Mouse (Mus musculus): ENCODE data around the gene Treh. TPM values are rescaled to one million over a fixed set of nuclear protein-coding genes. Genes with fewer than 3 reads are reported as not detected.

Treh gene
- polyA plus RNA-seq, 1 experiment from 2014 or later = not detected

- Histone ChIP-seq H3K4me3 (ENCODE audit: low read depth, low read length) (no peak overlapping the region), H3K36me3 (ENCODE audit: control insufficient read depth, insufficient read depth, low read length) (peaks cover 3% of the 10 kb centered on the region; the same call in 1 of the 2 replicates), H3K27ac (ENCODE audit: low read depth, low read length) (no peak overlapping the region), H3K9ac (ENCODE audit: low read length) (no peak overlapping the region), H3K4me1 (replicated peaks; ENCODE audit: control insufficient read depth, insufficient read depth, low read length) (no peaks in the 10 kb centered on the region), H3K4me2 (ENCODE audit: low read depth, low read length, severe bottlenecking) (no peak overlapping the region), H3K27me3 (ENCODE audit: control insufficient read depth, insufficient read depth, low read length) (no peaks in the 10 kb centered on the region), H3K9me3 (ENCODE audit: control insufficient read depth, low read length) (no peaks in the 10 kb centered on the region)
- 92% methylated on average over 5 of the region's 5 CpGs for WGBS
- no peak for DNase-seq (ENCODE audit: low spot score)
- no peak for ATAC-seq (replicated peaks; ENCODE audit: low FRiP score)
Measured at GRCm38 (mm10) chr9:44699730-44700129, 26.7 kb downstream of the Treh start.

- Histone ChIP-seq H3K4me3 (ENCODE audit: low read depth, low read length) (peak overlapping the region; percentile 32), H3K9me3 (ENCODE audit: control insufficient read depth, low read length) (no peaks in the 10 kb centered on the region), H3K4me1 (replicated peaks; ENCODE audit: control insufficient read depth, insufficient read depth, low read length) (peaks cover 12% of the 10 kb centered on the region), H3K4me2 (ENCODE audit: low read depth, low read length, severe bottlenecking) (peak overlapping the region; percentile 74), H3K27me3 (ENCODE audit: control insufficient read depth, insufficient read depth, low read length) (0 out of 2 replicates have a peak, but pooled peaks cover 2% of the 10 kb centered on the region), H3K27ac (ENCODE audit: low read depth, low read length) (no peak overlapping the region), H3K9ac (ENCODE audit: low read length) (peak overlapping the region; percentile 50), H3K36me3 (ENCODE audit: control insufficient read depth, insufficient read depth, low read length) (peaks cover 2% of the 10 kb centered on the region; the same call in 1 of the 2 replicates)
- ATAC-seq (replicated peaks; ENCODE audit: low FRiP score) (peak; percentile 57), DNase-seq (ENCODE audit: low spot score) (peak; percentile 59)
- 17% methylated on average over 28 of the region's 28 CpGs for WGBS
Measured at GRCm38 (mm10) chr9:44707749-44708428, 34.9 kb downstream of the Treh start.

GRCm38 (mm10) chr9:44708429-44708765 is 35.4 kb downstream of the Treh start:
- Histone ChIP-seq H3K4me3 (ENCODE audit: low read depth, low read length) (peak overlapping the region; percentile 32), H3K4me1 (replicated peaks; ENCODE audit: control insufficient read depth, insufficient read depth, low read length) (peaks cover 12% of the 10 kb centered on the region), H3K9me3 (ENCODE audit: control insufficient read depth, low read length) (no peaks in the 10 kb centered on the region), H3K4me2 (ENCODE audit: low read depth, low read length, severe bottlenecking) (peak overlapping the region; percentile 74), H3K27me3 (ENCODE audit: control insufficient read depth, insufficient read depth, low read length) (0 out of 2 replicates have a peak, but pooled peaks cover 2% of the 10 kb centered on the region), H3K36me3 (ENCODE audit: control insufficient read depth, insufficient read depth, low read length) (peaks cover 2% of the 10 kb centered on the region; the same call in 1 of the 2 replicates), H3K9ac (ENCODE audit: low read length) (peak overlapping the region; percentile 50), H3K27ac (ENCODE audit: low read depth, low read length) (no peak overlapping the region)
- peak; percentile 83 for DNase-seq (ENCODE audit: low spot score)
- WGBS = 2% methylated on average over 23 of the region's 24 CpGs
- peak; percentile 76 for ATAC-seq (replicated peaks; ENCODE audit: low FRiP score)

- Histone ChIP-seq H3K4me1 (replicated peaks; ENCODE audit: control insufficient read depth, insufficient read depth, low read length) (peaks cover 12% of the 10 kb centered on the region), H3K9ac (ENCODE audit: low read length) (peak overlapping the region; percentile 50), H3K9me3 (ENCODE audit: control insufficient read depth, low read length) (no peaks in the 10 kb centered on the region), H3K4me3 (ENCODE audit: low read depth, low read length) (peak overlapping the region; percentile 32), H3K27me3 (ENCODE audit: control insufficient read depth, insufficient read depth, low read length) (0 out of 2 replicates have a peak, but pooled peaks cover 2% of the 10 kb centered on the region), H3K27ac (ENCODE audit: low read depth, low read length) (no peak overlapping the region), H3K4me2 (ENCODE audit: low read depth, low read length, severe bottlenecking) (peak overlapping the region; percentile 74), H3K36me3 (ENCODE audit: control insufficient read depth, insufficient read depth, low read length) (peaks cover 2% of the 10 kb centered on the region; the same call in 1 of the 2 replicates)
- DNase-seq (ENCODE audit: low spot score) = no peak
- ATAC-seq (replicated peaks; ENCODE audit: low FRiP score) = peak; percentile 43; the same call in 1 of the 2 replicates
- WGBS = 22% methylated on average over 6 of the region's 6 CpGs
Measured at GRCm38 (mm10) chr9:44708925-44709324, 35.9 kb downstream of the Treh start.

GRCm38 (mm10) chr9:44709600-44709999 is 36.6 kb downstream of the Treh start:
- H3K27ac ChIP-seq (ENCODE audit: low read depth, low read length) = no peak overlapping the region
- peaks cover 2% of the 10 kb centered on the region; the same call in 1 of the 2 replicates for H3K36me3 ChIP-seq (ENCODE audit: control insufficient read depth, insufficient read depth, low read length)
- ATAC-seq (replicated peaks; ENCODE audit: low FRiP score) (no peak), DNase-seq (ENCODE audit: low spot score) (no peak)
- 49% methylated on average over 2 of the region's 2 CpGs for WGBS
- no peak overlapping the region for H3K4me2 ChIP-seq (ENCODE audit: low read depth, low read length, severe bottlenecking)
- 0 out of 2 replicates have a peak, but pooled peaks cover 2% of the 10 kb centered on the region for H3K27me3 ChIP-seq (ENCODE audit: control insufficient read depth, insufficient read depth, low read length)
- H3K9ac ChIP-seq (ENCODE audit: low read length) = no peak overlapping the region
- no peak overlapping the region for H3K4me3 ChIP-seq (ENCODE audit: low read depth, low read length)
- H3K4me1 ChIP-seq (replicated peaks; ENCODE audit: control insufficient read depth, insufficient read depth, low read length) = peaks cover 12% of the 10 kb centered on the region
- no peaks in the 10 kb centered on the region for H3K9me3 ChIP-seq (ENCODE audit: control insufficient read depth, low read length)

GRCm38 (mm10) chr9:44710213-44710612 is 37.2 kb downstream of the Treh start:
- H3K9ac ChIP-seq (ENCODE audit: low read length) = no peak overlapping the region
- H3K4me3 ChIP-seq (ENCODE audit: low read depth, low read length) = no peak overlapping the region
- peaks cover 12% of the 10 kb centered on the region for H3K4me1 ChIP-seq (replicated peaks; ENCODE audit: control insufficient read depth, insufficient read depth, low read length)
- peaks cover 2% of the 10 kb centered on the region; the same call in 1 of the 2 replicates for H3K36me3 ChIP-seq (ENCODE audit: control insufficient read depth, insufficient read depth, low read length)
- DNase-seq (ENCODE audit: low spot score) (no peak), ATAC-seq (replicated peaks; ENCODE audit: low FRiP score) (no peak)
- H3K27me3 ChIP-seq (ENCODE audit: control insufficient read depth, insufficient read depth, low read length) = 0 out of 2 replicates have a peak, but pooled peaks cover 2% of the 10 kb centered on the region
- no peak overlapping the region for H3K4me2 ChIP-seq (ENCODE audit: low read depth, low read length, severe bottlenecking)
- 83% methylated on average over 5 of the region's 5 CpGs for WGBS
- no peaks in the 10 kb centered on the region for H3K9me3 ChIP-seq (ENCODE audit: control insufficient read depth, low read length)
- H3K27ac ChIP-seq (ENCODE audit: low read depth, low read length) = no peak overlapping the region

GRCm38 (mm10) chr9:44711602-44712001 is 38.6 kb downstream of the Treh start:
- H3K36me3 ChIP-seq (ENCODE audit: control insufficient read depth, insufficient read depth, low read length) = peaks cover 2% of the 10 kb centered on the region; the same call in 1 of the 2 replicates
- no peak overlapping the region for H3K27ac ChIP-seq (ENCODE audit: low read depth, low read length)
- ATAC-seq (replicated peaks; ENCODE audit: low FRiP score) (no peak), DNase-seq (ENCODE audit: low spot score) (no peak)
- peaks cover 12% of the 10 kb centered on the region for H3K4me1 ChIP-seq (replicated peaks; ENCODE audit: control insufficient read depth, insufficient read depth, low read length)
- 0 out of 2 replicates have a peak, but pooled peaks cover 2% of the 10 kb centered on the region for H3K27me3 ChIP-seq (ENCODE audit: control insufficient read depth, insufficient read depth, low read length)
- no peak overlapping the region for H3K4me2 ChIP-seq (ENCODE audit: low read depth, low read length, severe bottlenecking)
- no peak overlapping the region for H3K4me3 ChIP-seq (ENCODE audit: low read depth, low read length)
- 69% methylated on average over 17 of the region's 17 CpGs for WGBS
- no peaks in the 10 kb centered on the region for H3K9me3 ChIP-seq (ENCODE audit: control insufficient read depth, low read length)
- no peak overlapping the region for H3K9ac ChIP-seq (ENCODE audit: low read length)

- Histone ChIP-seq H3K4me1 (replicated peaks; ENCODE audit: control insufficient read depth, insufficient read depth, low read length) (peaks cover 8% of the 10 kb centered on the region), H3K4me3 (ENCODE audit: low read depth, low read length) (no peak overlapping the region), H3K27ac (ENCODE audit: low read depth, low read length) (no peak overlapping the region), H3K9me3 (ENCODE audit: control insufficient read depth, low read length) (no peaks in the 10 kb centered on the region), H3K4me2 (ENCODE audit: low read depth, low read length, severe bottlenecking) (no peak overlapping the region), H3K36me3 (ENCODE audit: control insufficient read depth, insufficient read depth, low read length) (no peaks in the 10 kb centered on the region; the same call in 1 of the 2 replicates), H3K9ac (ENCODE audit: low read length) (no peak overlapping the region), H3K27me3 (ENCODE audit: control insufficient read depth, insufficient read depth, low read length) (no peaks in the 10 kb centered on the region)
- ATAC-seq (replicated peaks; ENCODE audit: low FRiP score) (no peak), DNase-seq (ENCODE audit: low spot score) (no peak)
- 85% methylated on average over 6 of the region's 6 CpGs for WGBS
Measured at GRCm38 (mm10) chr9:44713080-44713479, 40.0 kb downstream of the Treh start.
